Mouse (Mus musculus): ENCODE data around the gene Efcc1. TPM values are rescaled to one million over a fixed set of nuclear protein-coding genes. Genes with fewer than 3 reads are reported as not detected.

Gene Efcc1
- polyA plus RNA-seq, 1 experiment from 2014 or later: 0.62 TPM

- Histone ChIP-seq H3K27ac (no peak overlapping the region), H3K4me1 (no peaks in the 10 kb centered on the region), H3K9me3 (no peaks in the 10 kb centered on the region), H3K4me3 (no peak overlapping the region), H3K36me3 (no peaks in the 10 kb centered on the region), H3K9ac (no peak overlapping the region), H3K4me2 (replicated peaks) (no peak overlapping the region), H3K27me3 (no peaks in the 10 kb centered on the region)
- WGBS: 53% methylated on average over 3 of the region's 3 CpGs
- ATAC-seq (ENCODE audit: low FRiP score, low read depth): no peak
These were observed 15.4 kb downstream of the Efcc1 start for GRCm38 (mm10) chr6:87746059-87746458.

- Histone ChIP-seq H3K9ac (no peak overlapping the region), H3K27me3 (no peaks in the 10 kb centered on the region), H3K27ac (no peak overlapping the region; the same call in 1 of the 2 replicates), H3K4me2 (replicated peaks) (no peak overlapping the region), H3K4me3 (no peak overlapping the region), H3K4me1 (no peaks in the 10 kb centered on the region), H3K36me3 (no peaks in the 10 kb centered on the region), H3K9me3 (no peaks in the 10 kb centered on the region)
- 48% methylated on average over 2 of the region's 2 CpGs for WGBS
- ATAC-seq (ENCODE audit: low FRiP score, low read depth): no peak
These were observed 16.2 kb downstream of the Efcc1 start for GRCm38 (mm10) chr6:87746849-87747248.

GRCm38 (mm10) chr6:87748078-87748477 lies 17.4 kb downstream of the Efcc1 start:
- Histone ChIP-seq H3K4me1 (no peaks in the 10 kb centered on the region), H3K27ac (no peak overlapping the region), H3K36me3 (no peaks in the 10 kb centered on the region), H3K9ac (no peak overlapping the region), H3K4me3 (no peak overlapping the region), H3K27me3 (no peaks in the 10 kb centered on the region), H3K9me3 (no peaks in the 10 kb centered on the region), H3K4me2 (replicated peaks) (no peak overlapping the region)
- 84% methylated on average over 2 of the region's 2 CpGs for WGBS
- ATAC-seq (ENCODE audit: low FRiP score, low read depth): no peak

GRCm38 (mm10) chr6:87748531-87748930 lies 17.9 kb downstream of the Efcc1 start:
- no peaks in the 10 kb centered on the region for H3K36me3 ChIP-seq
- no peaks in the 10 kb centered on the region for H3K27me3 ChIP-seq
- no peak overlapping the region for H3K27ac ChIP-seq
- ATAC-seq (ENCODE audit: low FRiP score, low read depth): no peak
- WGBS: 87% methylated on average over 6 of the region's 6 CpGs
- H3K4me2 ChIP-seq (replicated peaks): no peak overlapping the region
- H3K9ac ChIP-seq: no peak overlapping the region
- no peaks in the 10 kb centered on the region for H3K4me1 ChIP-seq
- no peak overlapping the region for H3K4me3 ChIP-seq
- no peaks in the 10 kb centered on the region for H3K9me3 ChIP-seq

- WGBS: 85% methylated on average over 8 of the region's 8 CpGs
- Histone ChIP-seq H3K27me3 (no peaks in the 10 kb centered on the region), H3K9me3 (no peaks in the 10 kb centered on the region), H3K9ac (no peak overlapping the region), H3K36me3 (no peaks in the 10 kb centered on the region), H3K4me1 (no peaks in the 10 kb centered on the region), H3K4me2 (replicated peaks) (no peak overlapping the region), H3K4me3 (no peak overlapping the region), H3K27ac (no peak overlapping the region)
- ATAC-seq (ENCODE audit: low FRiP score, low read depth): no peak
These were observed 19.7 kb downstream of the Efcc1 start for GRCm38 (mm10) chr6:87750184-87750910.

GRCm38 (mm10) chr6:87751574-87751973 lies 20.9 kb downstream of the Efcc1 start:
- Histone ChIP-seq H3K27ac (no peak overlapping the region), H3K4me3 (no peak overlapping the region), H3K9ac (no peak overlapping the region), H3K9me3 (no peaks in the 10 kb centered on the region), H3K36me3 (no peaks in the 10 kb centered on the region), H3K4me1 (no peaks in the 10 kb centered on the region), H3K27me3 (no peaks in the 10 kb centered on the region), H3K4me2 (replicated peaks) (no peak overlapping the region)
- WGBS: 82% methylated on average over 6 of the region's 6 CpGs
- no peak for ATAC-seq (ENCODE audit: low FRiP score, low read depth)

- Histone ChIP-seq H3K36me3 (no peaks in the 10 kb centered on the region), H3K4me1 (no peaks in the 10 kb centered on the region), H3K4me3 (no peak overlapping the region), H3K27ac (no peak overlapping the region), H3K9me3 (no peaks in the 10 kb centered on the region), H3K9ac (no peak overlapping the region; the same call in 1 of the 2 replicates), H3K27me3 (no peaks in the 10 kb centered on the region), H3K4me2 (replicated peaks) (no peak overlapping the region)
- no peak for ATAC-seq (ENCODE audit: low FRiP score, low read depth)
- 88% methylated on average over 4 of the region's 4 CpGs for WGBS
These were observed 24.5 kb downstream of the Efcc1 start for GRCm38 (mm10) chr6:87755196-87755595.

GRCm38 (mm10) chr6:87756896-87757295 lies 26.2 kb downstream of the Efcc1 start:
- ATAC-seq (ENCODE audit: low FRiP score, low read depth): no peak
- WGBS: 90% methylated on average over 8 of the region's 8 CpGs

GRCm38 (mm10) chr6:87759404-87759803 lies 28.7 kb downstream of the Efcc1 start:
- 67% methylated on average over 3 of the region's 3 CpGs for WGBS
- H3K27me3 ChIP-seq: no peaks in the 10 kb centered on the region
- no peak for ATAC-seq (ENCODE audit: low FRiP score, low read depth)

More at GRCm38 (mm10) chr6:87756896-87757295, 26.2 kb downstream of the Efcc1 start:
- Histone ChIP-seq H3K9me3 (no peaks in the 10 kb centered on the region), H3K4me2 (replicated peaks) (no peak overlapping the region), H3K36me3 (no peaks in the 10 kb centered on the region), H3K4me1 (no peaks in the 10 kb centered on the region), H3K9ac (no peak overlapping the region), H3K27ac (no peak overlapping the region), H3K4me3 (no peak overlapping the region), H3K27me3 (no peaks in the 10 kb centered on the region)

GRCm38 (mm10) chr6:87759850-87760249 lies 29.2 kb downstream of the Efcc1 start:
- H3K27me3 ChIP-seq: no peaks in the 10 kb centered on the region
- H3K4me1 ChIP-seq: no peaks in the 10 kb centered on the region
- no peak overlapping the region for H3K4me3 ChIP-seq
- no peak for ATAC-seq (ENCODE audit: low FRiP score, low read depth)
- H3K9ac ChIP-seq: no peak overlapping the region
- H3K4me2 ChIP-seq (replicated peaks): no peak overlapping the region
- no peak overlapping the region for H3K27ac ChIP-seq
- no peaks in the 10 kb centered on the region for H3K9me3 ChIP-seq
- no peaks in the 10 kb centered on the region for H3K36me3 ChIP-seq
- 71% methylated on average over 3 of the region's 3 CpGs for WGBS

More at GRCm38 (mm10) chr6:87759404-87759803, 28.7 kb downstream of the Efcc1 start:
- H3K9me3 ChIP-seq: no peaks in the 10 kb centered on the region
- H3K27ac ChIP-seq: no peak overlapping the region
- H3K36me3 ChIP-seq: no peaks in the 10 kb centered on the region
- H3K9ac ChIP-seq: no peak overlapping the region
- no peaks in the 10 kb centered on the region for H3K4me1 ChIP-seq
- H3K4me3 ChIP-seq: no peak overlapping the region
- no peak overlapping the region for H3K4me2 ChIP-seq (replicated peaks)

- no peak overlapping the region for H3K27ac ChIP-seq
- no peaks in the 10 kb centered on the region for H3K27me3 ChIP-seq
- H3K9ac ChIP-seq: no peak overlapping the region
- no peak overlapping the region for H3K4me3 ChIP-seq
- no peaks in the 10 kb centered on the region for H3K36me3 ChIP-seq
- H3K4me1 ChIP-seq: no peaks in the 10 kb centered on the region
- no peaks in the 10 kb centered on the region for H3K9me3 ChIP-seq
- WGBS: 85% methylated on average over 5 of the region's 5 CpGs
- ATAC-seq (ENCODE audit: low FRiP score, low read depth): no peak
- H3K4me2 ChIP-seq (replicated peaks): no peak overlapping the region
These were observed 31.5 kb downstream of the Efcc1 start for GRCm38 (mm10) chr6:87762161-87762560.

GRCm38 (mm10) chr6:87763376-87764280 lies 33.0 kb downstream of the Efcc1 start:
- no peaks in the 10 kb centered on the region for H3K36me3 ChIP-seq
- WGBS: 65% methylated on average over 4 of the region's 4 CpGs
- no peak overlapping the region for H3K27ac ChIP-seq
- H3K27me3 ChIP-seq: no peaks in the 10 kb centered on the region
- no peak overlapping the region for H3K4me2 ChIP-seq (replicated peaks)
- no peak overlapping the region for H3K4me3 ChIP-seq
- H3K9ac ChIP-seq: no peak overlapping the region
- H3K9me3 ChIP-seq: no peaks in the 10 kb centered on the region
- ATAC-seq (ENCODE audit: low FRiP score, low read depth): no peak
- H3K4me1 ChIP-seq: no peaks in the 10 kb centered on the region

Data from limb, embryonic 13.5 days (tissue).